Mouse (Mus musculus) MEL (cell line): ENCODE results near the gene Klk1b5. TPM values are rescaled to one million over a fixed set of nuclear protein-coding genes. Genes with fewer than 3 reads are reported as not detected.

Source experiments
- DNase-seq: peaks from one replicate; pipeline ENCODE4 v3.0.0; 2011; ENCODE audit warnings: low read depth, low spot score
- H3K27ac ChIP-seq: 2 replicates; pipeline ENCODE4 v1.5.1; 2012; ENCODE audit warnings: low read depth, mild to moderate bottlenecking, control low read depth, low read length, moderate library complexity; ENCODE audit not compliant: control insufficient read depth
- H3K27me3 ChIP-seq, 2 experiments: fragments of 150-350 bp in 1 of 2; sonication (generic) in 1 of 2; 2 replicates each; pipeline ENCODE4 v1.6.1; 2012; ENCODE audit warnings: low read length in 2 of 2, mild to moderate bottlenecking in 2 of 2, improper control_type of control experiment in 1 of 2, moderate library complexity in 1 of 2; ENCODE audit not compliant: insufficient read depth in 2 of 2, control insufficient read depth in 1 of 2
- H3K36me3 ChIP-seq, 2 experiments: 2 replicates each; pipeline ENCODE4 v1.6.1; 2012 to 2014; ENCODE audit warnings: low read length in 2 of 2, improper control_type of control experiment in 1 of 2, inconsistent platforms in 1 of 2, mild to moderate bottlenecking in 1 of 2; ENCODE audit not compliant: insufficient read depth in 2 of 2, control insufficient read depth in 1 of 2
- H3K4me1 ChIP-seq, 2 experiments: fragments of 150-350 bp in 1 of 2; sonication (generic) in 1 of 2; 2 replicates each; pipeline ENCODE4 v1.6.1; 2012; ENCODE audit warnings: low read length in 2 of 2, improper control_type of control experiment in 1 of 2, mild to moderate bottlenecking in 1 of 2; ENCODE audit not compliant: insufficient read depth in 2 of 2, control insufficient read depth in 1 of 2
- H3K4me3 ChIP-seq, 2 experiments: fragments of 150-350 bp in 1 of 2; sonication (generic) in 1 of 2; 2 replicates each; pipeline ENCODE4 v1.5.1; 2012; ENCODE audit warnings: low read depth in 2 of 2, low read length in 2 of 2, mild to moderate bottlenecking in 2 of 2, moderate library complexity in 2 of 2, control low read depth in 1 of 2, improper control_type of control experiment in 1 of 2; ENCODE audit not compliant: control insufficient read depth in 1 of 2, insufficient read depth in 1 of 2
- H3K79me2 ChIP-seq: 2 replicates; pipeline ENCODE4 v1.6.1; 2012; ENCODE audit warnings: mild to moderate bottlenecking, low read length, moderate library complexity; ENCODE audit not compliant: control insufficient read depth, poor library complexity, insufficient read depth
- H3K9ac ChIP-seq: 2 replicates; pipeline ENCODE4 v1.6.1; 2012; ENCODE audit warnings: low read depth, mild to moderate bottlenecking, control low read depth, low read length, moderate library complexity; ENCODE audit not compliant: control insufficient read depth, poor library complexity, severe bottlenecking
- H3K9me3 ChIP-seq: fragments of 150-350 bp; sonication (generic); replicated peaks from 2 replicates; pipeline ENCODE4 v1.6.1; 2012; ENCODE audit warnings: mild to moderate bottlenecking, low read length, improper control_type of control experiment, moderate library complexity; ENCODE audit not compliant: insufficient read depth
- BHLHE40 ChIP-seq: IDR thresholded peaks from 2 replicates; pipeline ENCODE4 v1.6.1; 2012; ENCODE audit warnings: low read depth, mild to moderate bottlenecking, inconsistent platforms, low read length, improper control_type of control experiment, borderline replicate concordance
- CHD1 ChIP-seq: IDR thresholded peaks from 2 replicates; pipeline ENCODE4 v1.6.1; 2012; ENCODE audit warnings: low read depth, mild to moderate bottlenecking, inconsistent platforms, low read length, improper control_type of control experiment
- CHD2 ChIP-seq: IDR thresholded peaks from 2 replicates; pipeline ENCODE4 v1.6.1; 2011; ENCODE audit warnings: low read length, improper control_type of control experiment
- E2F4 ChIP-seq: IDR thresholded peaks from 2 replicates; pipeline ENCODE4 v1.6.1; 2011; ENCODE audit warnings: low read depth, low read length, improper control_type of control experiment, borderline replicate concordance
- ELF1 ChIP-seq: IDR thresholded peaks from 2 replicates; pipeline ENCODE4 v1.6.1; 2014; ENCODE audit warnings: low read depth, mild to moderate bottlenecking, inconsistent platforms, low read length, improper control_type of control experiment, moderate library complexity
- GABPA ChIP-seq: IDR thresholded peaks from 2 replicates; pipeline ENCODE4 v1.6.1; 2012; ENCODE audit warnings: low read depth, mild to moderate bottlenecking, inconsistent platforms, low read length, improper control_type of control experiment, moderate library complexity
- GATA1 ChIP-seq: IDR thresholded peaks from 2 replicates; pipeline ENCODE4 v1.6.1; 2011; ENCODE audit warnings: low read depth, low read length, improper control_type of control experiment
- HCFC1 ChIP-seq: IDR thresholded peaks from 2 replicates; pipeline ENCODE4 v1.6.1; 2012; ENCODE audit warnings: low read depth, mild to moderate bottlenecking, inconsistent platforms, low read length, improper control_type of control experiment, moderate library complexity
- MAFK ChIP-seq: IDR thresholded peaks from 2 replicates; pipeline ENCODE4 v1.6.1; 2011; ENCODE audit warnings: low read depth, mild to moderate bottlenecking, low read length, improper control_type of control experiment, borderline replicate concordance
- MAX ChIP-seq: IDR thresholded peaks from 2 replicates; pipeline ENCODE4 v1.6.1; 2011; ENCODE audit warnings: low read length, improper control_type of control experiment
- MAZ ChIP-seq: IDR thresholded peaks from 2 replicates; pipeline ENCODE4 v1.6.1; 2012; ENCODE audit warnings: low read depth, mild to moderate bottlenecking, inconsistent platforms, low read length, improper control_type of control experiment
- MEF2A ChIP-seq: IDR thresholded peaks from 2 replicates; pipeline ENCODE4 v1.6.1; 2014; ENCODE audit warnings: low read depth, mild to moderate bottlenecking, inconsistent platforms, low read length, improper control_type of control experiment; ENCODE audit not compliant: poor library complexity, insufficient replicate concordance, severe bottlenecking; ENCODE audit errors: extremely low read depth
- MXI1 ChIP-seq: IDR thresholded peaks from 2 replicates; pipeline ENCODE4 v1.6.1; 2011; ENCODE audit warnings: mild to moderate bottlenecking, low read depth, low read length, improper control_type of control experiment
- MYC ChIP-seq: IDR thresholded peaks from 2 replicates; pipeline ENCODE4 v1.6.1; 2011; ENCODE audit warnings: low read depth, mild to moderate bottlenecking, low read length, improper control_type of control experiment, moderate library complexity
- NRF1 ChIP-seq: IDR thresholded peaks from 2 replicates; pipeline ENCODE4 v1.6.1; 2014; ENCODE audit warnings: low read depth, mild to moderate bottlenecking, inconsistent platforms, low read length, improper control_type of control experiment, moderate library complexity; ENCODE audit not compliant: poor library complexity, insufficient read depth, severe bottlenecking
- SIN3A ChIP-seq: IDR thresholded peaks from 2 replicates; pipeline ENCODE4 v1.6.1; 2012; ENCODE audit warnings: low read length, improper control_type of control experiment, inconsistent platforms
- SMC3 ChIP-seq: IDR thresholded peaks from 2 replicates; pipeline ENCODE4 v1.6.1; 2011; ENCODE audit warnings: low read depth, low read length, improper control_type of control experiment
- USF2 ChIP-seq, 2 experiments: IDR thresholded peaks; 2 replicates each; pipeline ENCODE4 v1.6.1; 2011 to 2012; ENCODE audit warnings: improper control_type of control experiment in 2 of 2, low read length in 2 of 2, borderline replicate concordance in 1 of 2, inconsistent platforms in 1 of 2, low read depth in 1 of 2, mild to moderate bottlenecking in 1 of 2; ENCODE audit not compliant: insufficient read depth in 1 of 2
- ZC3H11A ChIP-seq: IDR thresholded peaks from 2 replicates; pipeline ENCODE4 v1.6.1; 2012; ENCODE audit warnings: low read depth, mild to moderate bottlenecking, inconsistent platforms, low read length, improper control_type of control experiment
- ZNF384 ChIP-seq: IDR thresholded peaks from 2 replicates; pipeline ENCODE4 v1.6.1; 2012; ENCODE audit warnings: low read depth, mild to moderate bottlenecking, inconsistent platforms, low read length, improper control_type of control experiment
- polyA plus RNA-seq, 2 experiments: library from polyadenylated mRNA; stranded (reverse) in 1 of 2; unstranded in 1 of 2; fragments of >175 nt in 1 of 2; fragments of >200 nt in 1 of 2; gene quantifications; 2 replicates each; pipeline versions ENCODE4 v1.2.1 to v1.2.4; 2012; ENCODE audit warnings: low replicate concordance in 2 of 2, low read depth in 1 of 2; ENCODE audit not compliant: insufficient read length in 2 of 2, insufficient read depth in 1 of 2, missing spikeins in 1 of 2
- total RNA-seq: library from RNA; depleted of rRNA; stranded (reverse); fragments of 300-350 nt; gene quantifications from 2 replicates; pipeline ENCODE4 v1.2.3, GENCODE M21; 2012

Gene Klk1b5
- total and polyA plus RNA-seq, 3 experiments = not detected

GRCm38 (mm10) chr7:44246055-44246983 lies 30.6 kb downstream of the Klk1b5 start, which contains the start of the genes 1700028J19Rik and 2410002F23Rik (continued):
- peak; percentile 77; the same call in 1 of the 2 replicates for TF ChIP-seq E2F4
- TF ChIP-seq HCFC1 = peak; percentile 86
- peak; percentile 82 for TF ChIP-seq ELF1
- no peak for TF ChIP-seq SMC3
- TF ChIP-seq NRF1 = 0 out of 2 replicates have a peak, but pooled peaks have one; percentile 37

GRCm38 (mm10) chr7:44246984-44247470 lies 31.3 kb downstream of the Klk1b5 start:
- peak; percentile 76 for DNase-seq
- peaks cover 12 to 15% of the 10 kb centered on the region in 2 experiments for H3K36me3 ChIP-seq
- no peak for TF ChIP-seq CHD2
- peak; percentile 93 for TF ChIP-seq MAX
- no peak for TF ChIP-seq GABPA
- no peak; the same call in 1 of the 2 replicates for TF ChIP-seq ELF1
- peak; percentile 32; the same call in 1 of the 2 replicates for TF ChIP-seq HCFC1
- TF ChIP-seq GATA1 = no peak
- TF ChIP-seq MXI1 = peak; percentile 96
- TF ChIP-seq USF2 (IDR thresholded peaks at IDR 0.05; ENCODE audit: borderline replicate concordance in 1 of 2, insufficient read depth in 1 of 2, low read depth in 1 of 2, low read length in 2 of 2) = no peak
- peak; percentile 96 for TF ChIP-seq MYC
- TF ChIP-seq SMC3 = no peak
- TF ChIP-seq SIN3A = no peak; the same call in none of the 2 replicates
- no peak for TF ChIP-seq MEF2A
- TF ChIP-seq ZC3H11A = no peak
- TF ChIP-seq ZNF384 = peak; percentile 92
- TF ChIP-seq CHD1 = 0 out of 2 replicates have a peak, but pooled peaks have one; percentile 23
- TF ChIP-seq E2F4 = no peak
- TF ChIP-seq MAZ = no peak
- no peak for TF ChIP-seq MAFK
- TF ChIP-seq BHLHE40 = no peak
- TF ChIP-seq, all 39 proteins: peak for 6
- Histone ChIP-seq H3K4me3 (peak overlapping the region; percentile 67 to 74), H3K27ac (peak overlapping the region; percentile 64), H3K9me3 (no peaks in the 10 kb centered on the region), H3K9ac (peak overlapping the region; percentile 79), H3K79me2 (peaks cover 27% of the 10 kb centered on the region), H3K4me1 (peaks cover 0 to 15% of the 10 kb centered on the region in 2 experiments; a peak in 2 of 4 replicates), H3K27me3 (no peaks in the 10 kb centered on the region)
